Mouse (Mus musculus): ENCODE measurements around the gene Tfap2a.

DNA sequence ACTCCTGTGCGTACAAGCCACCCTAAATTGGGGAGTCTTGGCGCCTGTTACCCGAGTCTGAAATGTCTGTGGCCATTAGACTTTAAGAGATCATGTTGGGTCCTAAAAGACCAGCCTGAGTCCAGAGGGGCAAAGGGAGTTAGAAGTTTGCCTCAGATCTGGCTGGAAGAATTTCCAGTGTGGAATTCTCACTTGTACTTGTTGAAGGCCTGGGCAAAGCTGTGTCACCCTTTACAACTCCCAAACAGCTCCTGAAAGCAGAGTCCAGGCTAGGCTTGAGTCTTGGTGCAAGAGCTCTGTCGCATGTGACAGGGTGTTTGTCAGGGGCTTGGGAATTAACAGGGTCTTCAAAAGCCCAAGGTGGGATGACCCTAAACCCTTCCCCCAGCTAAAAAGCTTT, 5.0 kb upstream of the Tfap2a start:
- TF ChIP-seq CTCF (IDR thresholded peaks at IDR 0.05; ENCODE audit: insufficient read depth, low read depth, low read length) (no peak), POLR2A (IDR thresholded peaks at IDR 0.05; ENCODE audit: insufficient read depth, low read depth, low read length) (no peak)
